Mouse (Mus musculus): ENCODE measurements around the gene Fbxo2. TPM values are rescaled to one million over a fixed set of nuclear protein-coding genes. Genes with fewer than 3 reads are reported as not detected.
"Not testable (repeated sequence)": the region's sequence is repeated elsewhere in the genome, so short reads cannot be mapped to it uniquely, and the experiment has no call there.

The Fbxo2 gene
- 0.66 and 1.5 TPM in 2 replicates for polyA plus RNA-seq (2012; rRNA removed)

DNA sequence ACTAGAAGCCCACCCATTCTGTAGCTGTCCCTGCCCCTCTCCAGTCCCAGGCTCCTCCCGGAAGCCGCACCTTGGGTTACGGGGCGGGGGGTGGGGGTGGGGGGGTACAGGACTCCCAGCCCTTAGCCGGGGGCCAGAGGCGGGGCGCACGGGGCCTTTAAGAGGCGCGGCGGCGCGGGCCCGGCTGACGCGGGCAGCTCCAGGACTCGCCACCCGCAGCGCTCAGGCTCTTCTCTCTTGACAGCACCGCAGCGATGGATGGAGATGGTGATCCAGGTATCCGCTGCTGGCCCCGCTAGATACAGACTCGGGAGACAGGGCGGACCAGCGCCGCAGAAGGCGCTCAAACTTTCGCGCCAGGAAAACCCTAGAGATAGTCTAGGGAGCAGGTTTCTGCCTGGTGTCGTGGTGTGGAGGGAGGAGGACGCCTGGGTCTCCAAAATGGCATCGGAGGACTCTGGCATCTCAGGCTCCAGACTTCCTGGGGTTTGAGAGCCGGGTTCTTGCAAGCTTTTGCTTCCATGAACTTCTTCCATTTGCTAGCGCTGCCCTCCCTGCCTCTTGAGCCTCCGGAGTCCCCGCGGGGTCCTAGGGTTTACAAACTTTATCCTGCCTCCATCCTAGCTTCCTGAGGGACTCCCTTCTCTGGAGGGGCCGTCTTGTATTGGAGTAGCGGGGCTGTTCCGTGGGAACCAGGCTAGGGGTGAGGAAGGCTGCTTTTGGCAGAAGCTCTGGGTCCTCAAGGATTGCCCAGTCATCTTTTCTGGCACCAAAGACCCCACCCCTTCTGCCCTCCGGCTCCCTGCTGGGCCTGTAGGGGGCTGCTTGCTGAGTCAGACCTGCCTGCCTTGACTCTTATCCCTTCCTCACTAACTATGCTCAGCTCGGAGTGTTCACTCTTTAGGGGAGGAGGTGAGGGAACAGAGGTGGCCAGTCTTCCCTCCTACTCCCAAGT lies at the start of gene Fbxo2, which contains the start of gene Fbxo44:
Gene Fbxo2, plus strand, starts transcription at position 186 of the 955 bp plus-strand sequence.
Gene Fbxo44, minus strand, starts transcription at position 47 of the 955 bp plus-strand sequence.
- H3K27ac ChIP-seq (ENCODE audit: control insufficient read depth, insufficient read depth, low read length) = no peak within 1 kb of the TSS
- H3K4me3 ChIP-seq (ENCODE audit: control insufficient read depth, insufficient read depth, low read length) = peak within 1 kb of the TSS; percentile 52
- peaks cover 19% of the 10 kb centered on the region; the same call in 1 of the 2 replicates for H3K27me3 ChIP-seq (ENCODE audit: control insufficient read depth, insufficient read depth, low read length)
- DNase-seq = no peak
- no peak for TF ChIP-seq CTCF (IDR thresholded peaks at IDR 0.05; ENCODE audit: borderline replicate concordance, control insufficient read depth, extremely low read depth, insufficient read depth, low read length, poor library complexity)
- no peak for TF ChIP-seq POLR2A (IDR thresholded peaks at IDR 0.05; ENCODE audit: control insufficient read depth, extremely low read depth, insufficient read depth, low read length, poor library complexity)
- WGBS = 4% methylated on average over 43 of the region's 43 CpGs
- H3K36me3 ChIP-seq (ENCODE audit: control insufficient read depth, insufficient read depth, low read length) = no peaks in the 10 kb centered on the region
- H3K4me1 ChIP-seq (replicated peaks; ENCODE audit: control insufficient read depth, insufficient read depth, low read length) = peaks cover 15% of the 10 kb centered on the region

DNA sequence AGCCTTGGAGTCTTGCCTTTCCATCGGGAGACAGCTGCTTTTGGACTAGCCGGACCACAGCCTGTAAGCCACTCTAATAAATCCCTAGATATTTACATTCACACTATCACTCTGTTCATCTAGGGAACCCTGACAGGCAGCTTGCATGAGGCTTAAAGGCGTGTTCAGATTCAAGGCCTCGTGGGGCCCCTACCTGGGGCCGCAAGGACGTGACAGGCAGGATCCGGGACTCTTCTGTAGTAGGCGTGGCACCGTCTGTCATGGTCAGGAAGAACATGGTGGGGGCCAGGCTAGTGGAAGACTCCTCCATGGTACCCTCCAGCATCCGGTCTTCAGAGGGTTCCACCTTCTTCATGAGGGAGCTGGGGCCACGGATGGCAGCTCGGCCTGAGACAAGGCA lies 47.9 kb upstream of the Fbxo2 start:
- Histone ChIP-seq H3K27me3 (ENCODE audit: control insufficient read depth, insufficient read depth, low read length) (no peaks in the 10 kb centered on the region), H3K36me3 (ENCODE audit: control insufficient read depth, insufficient read depth, low read length) (no peaks in the 10 kb centered on the region), H3K4me3 (ENCODE audit: control insufficient read depth, insufficient read depth, low read length) (no peak overlapping the region), H3K27ac (ENCODE audit: control insufficient read depth, insufficient read depth, low read length) (no peak overlapping the region), H3K4me1 (replicated peaks; ENCODE audit: control insufficient read depth, insufficient read depth, low read length) (peaks cover 5% of the 10 kb centered on the region)
- no peak for TF ChIP-seq POLR2A (IDR thresholded peaks at IDR 0.05; ENCODE audit: control insufficient read depth, extremely low read depth, insufficient read depth, low read length, poor library complexity)
- no peak for TF ChIP-seq CTCF (IDR thresholded peaks at IDR 0.05; ENCODE audit: borderline replicate concordance, control insufficient read depth, extremely low read depth, insufficient read depth, low read length, poor library complexity)
- 89% methylated on average over 12 of the region's 12 CpGs for WGBS
- DNase-seq = no peak

DNA sequence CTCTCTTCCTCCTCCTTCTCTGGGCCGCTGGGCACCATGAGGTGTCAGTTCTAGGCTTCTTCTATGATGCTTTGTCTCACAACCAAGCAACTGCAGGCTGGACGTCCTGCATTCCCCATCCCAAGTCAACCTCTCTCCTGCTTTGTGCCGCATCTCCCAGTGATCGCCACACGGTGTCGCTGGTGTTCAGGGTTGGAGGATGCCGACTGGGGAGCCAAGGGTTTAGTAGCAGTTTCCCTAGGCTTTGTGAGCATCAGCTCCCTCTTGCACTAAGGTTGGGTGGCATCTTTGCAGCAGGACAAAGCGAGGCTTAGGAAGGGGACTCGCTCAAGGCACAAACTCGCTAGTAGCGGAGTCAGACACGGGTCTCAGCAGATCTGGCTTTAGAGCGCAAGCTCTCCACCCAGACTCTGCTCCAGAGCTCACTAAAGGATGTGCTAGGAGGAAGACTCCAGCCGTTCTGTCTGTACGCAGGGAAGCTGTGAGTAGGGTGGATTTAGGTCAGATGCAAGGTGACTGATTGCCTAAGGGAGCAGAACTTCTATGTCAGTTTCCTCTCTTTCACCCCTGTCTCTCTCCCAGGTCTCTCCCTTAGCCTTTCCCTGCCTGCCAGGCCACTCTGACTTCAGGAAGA lies 45.5 kb upstream of the Fbxo2 start:
- DNase-seq = peak; percentile 87
- no peaks in the 10 kb centered on the region for H3K36me3 ChIP-seq (ENCODE audit: control insufficient read depth, insufficient read depth, low read length)
- H3K27me3 ChIP-seq (ENCODE audit: control insufficient read depth, insufficient read depth, low read length) = no peaks in the 10 kb centered on the region
- H3K27ac ChIP-seq (ENCODE audit: control insufficient read depth, insufficient read depth, low read length) = no peak overlapping the region
- WGBS = 9% methylated on average over 15 of the region's 15 CpGs
- H3K4me3 ChIP-seq (ENCODE audit: control insufficient read depth, insufficient read depth, low read length) = no peak overlapping the region
- peak; percentile 97 for TF ChIP-seq CTCF (IDR thresholded peaks at IDR 0.05; ENCODE audit: borderline replicate concordance, control insufficient read depth, extremely low read depth, insufficient read depth, low read length, poor library complexity)
- no peak for TF ChIP-seq POLR2A (IDR thresholded peaks at IDR 0.05; ENCODE audit: control insufficient read depth, extremely low read depth, insufficient read depth, low read length, poor library complexity)
- peaks cover 10% of the 10 kb centered on the region for H3K4me1 ChIP-seq (replicated peaks; ENCODE audit: control insufficient read depth, insufficient read depth, low read length)

DNA sequence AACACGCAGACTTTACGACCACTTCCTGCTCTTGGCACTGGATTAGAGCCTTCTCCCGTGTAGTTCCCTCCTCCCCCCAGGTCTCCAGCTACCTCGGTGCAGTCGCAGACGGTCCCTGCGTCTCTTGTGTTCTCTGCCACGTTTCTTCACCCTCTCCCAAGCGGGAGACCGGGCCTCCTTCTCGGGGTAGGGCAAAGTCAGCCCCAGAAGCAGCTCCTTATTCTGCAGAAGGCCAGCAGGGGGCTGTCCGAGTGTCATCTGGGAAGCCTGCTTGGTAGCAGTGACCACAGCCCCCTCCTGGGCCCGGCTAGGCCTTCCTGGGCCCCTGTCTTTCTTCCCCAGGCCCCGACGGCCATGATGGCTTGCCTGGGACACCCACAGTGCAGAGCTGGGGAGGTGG lies 45.0 kb upstream of the Fbxo2 start:
- H3K4me3 ChIP-seq (ENCODE audit: control insufficient read depth, insufficient read depth, low read length) = no peak overlapping the region
- no peaks in the 10 kb centered on the region for H3K27me3 ChIP-seq (ENCODE audit: control insufficient read depth, insufficient read depth, low read length)
- WGBS = 5% methylated on average over 15 of the region's 15 CpGs
- no peaks in the 10 kb centered on the region for H3K36me3 ChIP-seq (ENCODE audit: control insufficient read depth, insufficient read depth, low read length)
- no peak overlapping the region for H3K27ac ChIP-seq (ENCODE audit: control insufficient read depth, insufficient read depth, low read length)
- TF ChIP-seq POLR2A (IDR thresholded peaks at IDR 0.05; ENCODE audit: control insufficient read depth, extremely low read depth, insufficient read depth, low read length, poor library complexity) (no peak), CTCF (IDR thresholded peaks at IDR 0.05; ENCODE audit: borderline replicate concordance, control insufficient read depth, extremely low read depth, insufficient read depth, low read length, poor library complexity) (peak; percentile 49; the same call in 1 of the 2 replicates)
- H3K4me1 ChIP-seq (replicated peaks; ENCODE audit: control insufficient read depth, insufficient read depth, low read length) = peaks cover 10% of the 10 kb centered on the region
- DNase-seq = peak; percentile 48

DNA sequence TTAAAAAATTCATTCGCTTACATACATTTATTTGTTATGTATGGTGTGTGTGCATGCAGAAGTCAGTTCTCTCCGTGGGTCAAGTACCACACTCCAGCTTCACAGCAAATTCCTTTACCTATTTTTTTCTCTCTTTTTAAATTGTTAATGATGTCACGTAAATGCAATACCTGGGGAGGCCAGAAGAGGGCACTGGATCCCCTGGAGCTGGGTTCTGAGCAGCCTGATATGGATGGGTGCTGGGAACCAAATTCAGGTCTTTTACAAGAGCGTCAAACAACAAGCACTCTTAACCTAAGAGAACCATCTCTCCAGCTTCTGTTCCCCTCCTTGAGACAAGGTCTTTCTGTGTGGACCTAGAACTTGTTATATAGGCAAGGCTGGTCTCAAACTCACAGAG lies 43.8 kb upstream of the Fbxo2 start:
- TF ChIP-seq CTCF (IDR thresholded peaks at IDR 0.05; ENCODE audit: borderline replicate concordance, control insufficient read depth, extremely low read depth, insufficient read depth, low read length, poor library complexity) (no peak), POLR2A (IDR thresholded peaks at IDR 0.05; ENCODE audit: control insufficient read depth, extremely low read depth, insufficient read depth, low read length, poor library complexity) (no peak)
- Histone ChIP-seq H3K4me1 (replicated peaks; ENCODE audit: control insufficient read depth, insufficient read depth, low read length) (peaks cover 10% of the 10 kb centered on the region), H3K27ac (ENCODE audit: control insufficient read depth, insufficient read depth, low read length) (no peak overlapping the region), H3K36me3 (ENCODE audit: control insufficient read depth, insufficient read depth, low read length) (no peaks in the 10 kb centered on the region), H3K27me3 (ENCODE audit: control insufficient read depth, insufficient read depth, low read length) (no peaks in the 10 kb centered on the region), H3K4me3 (ENCODE audit: control insufficient read depth, insufficient read depth, low read length) (no peak overlapping the region)
- 86% methylated on average over 4 of the region's 4 CpGs for WGBS
- no peak for DNase-seq

DNA sequence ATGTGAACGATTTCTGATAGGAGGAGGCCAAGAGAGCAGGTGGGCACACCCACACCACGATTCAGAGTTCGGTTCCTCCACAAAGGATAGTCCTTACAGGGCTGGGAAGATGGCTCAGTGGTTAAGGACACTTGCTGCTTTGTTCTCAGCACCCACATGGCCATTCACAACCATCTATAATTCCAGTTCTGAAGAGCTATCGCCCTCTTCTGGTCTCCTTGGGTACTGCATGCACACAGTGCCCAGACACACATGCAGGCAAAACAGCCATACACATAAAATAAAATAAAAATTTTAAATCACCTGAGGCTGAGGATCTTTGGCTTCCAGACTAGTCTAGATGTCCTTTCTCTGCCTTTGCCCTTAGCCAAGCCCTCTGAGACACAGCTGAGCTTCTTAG lies 43.0 kb upstream of the Fbxo2 start:
- Histone ChIP-seq H3K36me3 (ENCODE audit: control insufficient read depth, insufficient read depth, low read length) (no peaks in the 10 kb centered on the region), H3K4me1 (replicated peaks; ENCODE audit: control insufficient read depth, insufficient read depth, low read length) (peaks cover 10% of the 10 kb centered on the region), H3K4me3 (ENCODE audit: control insufficient read depth, insufficient read depth, low read length) (no peak overlapping the region), H3K27me3 (ENCODE audit: control insufficient read depth, insufficient read depth, low read length) (no peaks in the 10 kb centered on the region; the same call in 1 of the 2 replicates), H3K27ac (ENCODE audit: control insufficient read depth, insufficient read depth, low read length) (no peak overlapping the region)
- DNase-seq = no peak
- no peak for TF ChIP-seq CTCF (IDR thresholded peaks at IDR 0.05; ENCODE audit: borderline replicate concordance, control insufficient read depth, extremely low read depth, insufficient read depth, low read length, poor library complexity)
- no peak for TF ChIP-seq POLR2A (IDR thresholded peaks at IDR 0.05; ENCODE audit: control insufficient read depth, extremely low read depth, insufficient read depth, low read length, poor library complexity)
- 79% methylated on average over 4 of the region's 4 CpGs for WGBS

DNA sequence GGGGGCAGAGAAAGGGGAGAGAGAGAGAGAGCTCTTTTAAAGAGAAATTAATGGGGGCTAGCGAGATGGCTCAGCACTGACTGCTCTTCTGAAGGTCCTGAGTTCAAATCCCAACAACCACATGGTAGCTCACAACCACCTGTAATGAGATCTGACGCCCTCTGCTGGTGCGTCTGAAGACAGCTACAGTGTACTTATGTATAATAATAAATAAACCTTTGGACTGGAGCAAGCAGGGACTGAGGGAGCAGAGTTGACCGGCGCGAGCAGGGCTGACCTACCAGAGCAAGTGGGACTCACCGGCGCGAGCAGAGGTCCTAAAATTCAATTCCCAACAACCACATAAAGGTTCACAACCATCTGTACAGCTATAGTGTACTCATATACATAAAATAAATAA lies 40.8 kb upstream of the Fbxo2 start:
- H3K27me3 ChIP-seq (ENCODE audit: control insufficient read depth, insufficient read depth, low read length); H3K36me3 ChIP-seq (ENCODE audit: control insufficient read depth, insufficient read depth, low read length); H3K27ac ChIP-seq (ENCODE audit: control insufficient read depth, insufficient read depth, low read length); H3K4me1 ChIP-seq (replicated peaks; ENCODE audit: control insufficient read depth, insufficient read depth, low read length); H3K4me3 ChIP-seq (ENCODE audit: control insufficient read depth, insufficient read depth, low read length); DNase-seq: not testable (repeated sequence)
- WGBS = 93% methylated on average over 9 of the region's 9 CpGs

Measured in thymus, adult 2 months (tissue).